Mouse (Mus musculus): ENCODE measurements around the gene Cdip1. TPM values are rescaled to one million over a fixed set of nuclear protein-coding genes. Genes with fewer than 3 reads are reported as not detected.
A peak's percentile ranks its signal among the peaks of the same experiment; 100 is the strongest.

Gene Cdip1
- polyA plus RNA-seq, 1 experiment from 2014 or later: 81.1 TPM

DNA sequence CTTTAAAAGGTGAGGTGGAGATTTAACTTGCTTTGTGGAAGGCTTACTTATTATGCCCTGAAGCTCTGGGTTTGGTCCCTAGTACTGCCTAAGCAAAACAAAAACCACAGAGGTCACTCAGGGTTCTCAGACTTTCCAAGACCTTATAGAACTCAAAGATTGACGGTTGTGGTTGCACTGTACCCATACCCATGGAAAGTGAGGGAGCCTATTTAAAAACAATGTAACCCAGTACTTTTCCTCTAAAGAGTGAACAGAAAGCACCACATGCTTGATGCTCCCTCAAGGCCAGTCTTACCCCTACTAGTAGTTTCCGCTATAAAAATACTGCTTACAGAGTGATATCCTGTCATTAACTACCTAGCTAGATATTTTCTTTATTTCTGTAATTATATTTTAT is 53.8 kb downstream of the Cdip1 start:
- no peak for DNase-seq (ENCODE audit: low spot score)
- peak overlapping the region; percentile 10; the same call in 1 of the 2 replicates for H3K27ac ChIP-seq

DNA sequence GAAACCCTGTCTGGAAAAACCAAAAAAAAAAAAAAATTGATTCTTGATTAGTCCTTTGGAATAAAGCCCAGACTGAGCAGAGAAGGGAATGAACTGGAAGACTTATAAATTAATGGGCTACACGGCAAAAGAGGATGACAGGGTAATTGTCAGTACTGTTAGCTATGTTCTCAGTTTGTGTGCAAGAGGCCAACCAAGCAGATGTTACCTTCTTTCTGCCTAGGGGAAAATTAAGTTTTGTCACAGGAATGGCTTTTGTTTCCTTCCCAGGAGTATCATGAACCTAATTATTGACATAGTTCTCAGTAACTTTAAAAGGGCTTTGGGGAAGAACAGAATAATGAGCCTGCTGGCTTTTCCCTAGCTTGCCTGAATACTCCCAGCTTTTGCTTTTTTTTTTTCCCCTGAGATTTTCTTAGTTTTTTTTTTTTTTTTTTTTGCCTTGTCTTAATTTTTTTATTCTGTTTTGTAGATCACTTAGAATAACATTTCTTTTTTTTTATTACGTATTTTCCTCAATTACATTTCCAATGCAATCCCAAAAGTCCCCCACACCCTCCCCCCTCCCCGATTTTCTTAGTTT is 59.2 kb downstream of the Cdip1 start:
- H3K9me3 ChIP-seq (replicated peaks; ENCODE audit: low read length): no peaks in the 10 kb centered on the region
- WGBS: 73% methylated on average over 3 of the region's 3 CpGs
- no peak overlapping the region for H3K4me2 ChIP-seq (ENCODE audit: low read length)
- no peak overlapping the region for H3K4me3 ChIP-seq (replicated peaks; ENCODE audit: low read depth, low read length)
- peaks cover 8% of the 10 kb centered on the region; the same call in 1 of the 2 replicates for H3K4me1 ChIP-seq (replicated peaks; ENCODE audit: insufficient read depth, low read length)
- no peaks in the 10 kb centered on the region for H3K27me3 ChIP-seq (ENCODE audit: insufficient read depth, low read length)
- no peaks in the 10 kb centered on the region for H3K36me3 ChIP-seq (ENCODE audit: insufficient read depth, low read length)
- ATAC-seq (replicated peaks; ENCODE audit: low FRiP score, low read depth) (no peak), DNase-seq (ENCODE audit: low spot score) (peak; percentile 29)
- H3K9ac ChIP-seq (ENCODE audit: low read depth, low read length): no peak overlapping the region
- TF ChIP-seq CTCF (IDR thresholded peaks at IDR 0.05; ENCODE audit: low read depth): no peak
- H3K27ac ChIP-seq: no peak overlapping the region

More for the DNA sequence above, 53.8 kb downstream of the Cdip1 start:
- WGBS: 62% methylated on average over 2 of the region's 2 CpGs
- H3K9me3 ChIP-seq (replicated peaks; ENCODE audit: low read length): no peaks in the 10 kb centered on the region
- no peaks in the 10 kb centered on the region for H3K36me3 ChIP-seq (ENCODE audit: insufficient read depth, low read length)
- H3K4me1 ChIP-seq (replicated peaks; ENCODE audit: insufficient read depth, low read length): peaks cover 9% of the 10 kb centered on the region; the same call in 1 of the 2 replicates
- no peak overlapping the region for H3K4me3 ChIP-seq (replicated peaks; ENCODE audit: low read depth, low read length)
- H3K27me3 ChIP-seq (ENCODE audit: insufficient read depth, low read length): no peaks in the 10 kb centered on the region
- ATAC-seq (replicated peaks; ENCODE audit: low FRiP score, low read depth): no peak
- H3K9ac ChIP-seq (ENCODE audit: low read depth, low read length): no peak overlapping the region
- no peak overlapping the region for H3K4me2 ChIP-seq (ENCODE audit: low read length)
- TF ChIP-seq CTCF (IDR thresholded peaks at IDR 0.05; ENCODE audit: low read depth): no peak

DNA sequence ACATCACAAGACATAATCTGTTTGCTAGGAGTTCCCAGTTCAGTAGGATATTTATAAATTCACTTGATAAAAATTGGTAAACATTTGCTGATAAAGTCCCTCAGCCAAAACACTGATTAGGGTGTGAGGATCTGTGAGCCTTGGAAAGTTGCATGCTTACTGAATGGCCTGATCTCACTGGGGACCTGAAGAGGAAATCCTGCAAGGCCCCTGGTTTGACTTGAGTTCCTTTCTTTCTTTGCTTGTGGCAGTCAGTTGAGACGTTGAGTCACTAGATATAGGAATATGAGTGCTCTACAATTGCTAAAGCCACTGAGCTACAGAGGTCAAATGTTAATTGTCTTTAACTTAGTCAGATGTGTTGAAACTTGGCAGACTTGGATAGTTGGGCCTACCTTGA is 62.1 kb downstream of the Cdip1 start:
- no peak for ATAC-seq (replicated peaks; ENCODE audit: low FRiP score, low read depth)
- TF ChIP-seq CTCF (IDR thresholded peaks at IDR 0.05; ENCODE audit: low read depth): no peak
- H3K4me3 ChIP-seq (replicated peaks; ENCODE audit: low read depth, low read length): no peak overlapping the region
- no peaks in the 10 kb centered on the region for H3K9me3 ChIP-seq (replicated peaks; ENCODE audit: low read length)
- H3K4me1 ChIP-seq (replicated peaks; ENCODE audit: insufficient read depth, low read length): 0 out of 2 replicates have a peak, but pooled peaks cover 4% of the 10 kb centered on the region
- no peak overlapping the region for H3K9ac ChIP-seq (ENCODE audit: low read depth, low read length)
- no peaks in the 10 kb centered on the region for H3K27me3 ChIP-seq (ENCODE audit: insufficient read depth, low read length)
- no peak overlapping the region for H3K4me2 ChIP-seq (ENCODE audit: low read length)
- H3K36me3 ChIP-seq (ENCODE audit: insufficient read depth, low read length): no peaks in the 10 kb centered on the region
- 38% methylated on average over 1 of the region's 1 CpGs for WGBS
- H3K27ac ChIP-seq: no peak overlapping the region
- DNase-seq (ENCODE audit: low spot score): no peak

DNA sequence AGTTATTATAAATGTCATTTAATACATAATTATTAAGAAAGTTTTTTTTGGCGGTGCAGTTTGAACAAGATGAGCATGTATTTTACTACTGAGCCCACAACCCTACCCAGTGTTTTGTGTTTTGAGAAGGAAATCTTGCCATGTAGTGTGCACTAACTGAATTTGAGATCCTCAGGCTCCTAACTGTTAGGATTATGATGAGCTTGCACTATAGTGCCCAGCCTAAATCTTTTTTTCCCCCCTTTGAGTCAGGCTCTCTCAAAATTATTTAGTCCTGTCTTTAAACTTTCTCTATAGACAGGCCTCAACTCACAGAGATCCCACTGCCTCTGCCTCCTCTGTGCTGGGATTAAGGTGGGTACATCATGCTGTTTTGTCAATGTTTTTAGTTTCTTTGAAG is 62.6 kb downstream of the Cdip1 start:
- 0 out of 2 replicates have a peak, but pooled peaks cover 4% of the 10 kb centered on the region for H3K4me1 ChIP-seq (replicated peaks; ENCODE audit: insufficient read depth, low read length)
- no peaks in the 10 kb centered on the region for H3K9me3 ChIP-seq (replicated peaks; ENCODE audit: low read length)
- no peak for TF ChIP-seq CTCF (IDR thresholded peaks at IDR 0.05; ENCODE audit: low read depth)
- H3K9ac ChIP-seq (ENCODE audit: low read depth, low read length): no peak overlapping the region
- no peaks in the 10 kb centered on the region for H3K27me3 ChIP-seq (ENCODE audit: insufficient read depth, low read length)
- ATAC-seq (replicated peaks; ENCODE audit: low FRiP score, low read depth) (no peak), DNase-seq (ENCODE audit: low spot score) (no peak)
- peak overlapping the region; percentile 77 for H3K4me2 ChIP-seq (ENCODE audit: low read length)
- H3K4me3 ChIP-seq (replicated peaks; ENCODE audit: low read depth, low read length): peak overlapping the region; percentile 78; the same call in 1 of the 2 replicates
- WGBS: 91% methylated on average over 1 of the region's 1 CpGs
- no peaks in the 10 kb centered on the region for H3K36me3 ChIP-seq (ENCODE audit: insufficient read depth, low read length)
- H3K27ac ChIP-seq: no peak overlapping the region

DNA sequence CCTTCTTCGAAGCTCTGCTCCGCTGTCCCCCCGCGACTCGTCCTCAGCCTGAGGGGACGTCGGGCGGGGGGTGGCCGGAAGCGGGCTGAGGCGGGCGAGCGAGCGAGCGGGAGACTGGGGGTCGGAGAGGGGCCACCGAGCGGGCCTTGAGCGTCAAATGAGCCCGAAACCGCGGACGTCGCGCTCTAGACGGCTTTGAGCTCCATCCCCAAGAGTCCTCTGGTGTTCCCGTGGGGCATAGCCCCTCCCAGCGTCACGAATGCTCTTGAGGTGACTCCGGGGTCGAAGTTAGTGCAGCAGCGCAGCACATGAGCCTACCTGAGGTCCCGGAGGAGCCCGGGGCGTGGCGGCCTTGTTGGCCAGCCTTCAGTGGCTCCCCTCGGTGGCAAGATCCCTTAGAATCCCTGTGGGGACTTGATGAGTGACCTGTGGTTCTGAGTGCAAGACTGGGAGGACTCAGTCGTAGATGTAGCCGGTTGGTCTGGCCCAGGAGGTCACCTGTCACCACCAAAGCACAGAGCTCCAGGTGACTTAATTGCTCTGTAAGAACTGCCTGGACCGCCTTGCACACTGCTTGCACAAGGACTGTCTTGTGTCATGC is 63.5 kb downstream of the Cdip1 start:
- ATAC-seq (replicated peaks; ENCODE audit: low FRiP score, low read depth): peak; percentile 78

DNA sequence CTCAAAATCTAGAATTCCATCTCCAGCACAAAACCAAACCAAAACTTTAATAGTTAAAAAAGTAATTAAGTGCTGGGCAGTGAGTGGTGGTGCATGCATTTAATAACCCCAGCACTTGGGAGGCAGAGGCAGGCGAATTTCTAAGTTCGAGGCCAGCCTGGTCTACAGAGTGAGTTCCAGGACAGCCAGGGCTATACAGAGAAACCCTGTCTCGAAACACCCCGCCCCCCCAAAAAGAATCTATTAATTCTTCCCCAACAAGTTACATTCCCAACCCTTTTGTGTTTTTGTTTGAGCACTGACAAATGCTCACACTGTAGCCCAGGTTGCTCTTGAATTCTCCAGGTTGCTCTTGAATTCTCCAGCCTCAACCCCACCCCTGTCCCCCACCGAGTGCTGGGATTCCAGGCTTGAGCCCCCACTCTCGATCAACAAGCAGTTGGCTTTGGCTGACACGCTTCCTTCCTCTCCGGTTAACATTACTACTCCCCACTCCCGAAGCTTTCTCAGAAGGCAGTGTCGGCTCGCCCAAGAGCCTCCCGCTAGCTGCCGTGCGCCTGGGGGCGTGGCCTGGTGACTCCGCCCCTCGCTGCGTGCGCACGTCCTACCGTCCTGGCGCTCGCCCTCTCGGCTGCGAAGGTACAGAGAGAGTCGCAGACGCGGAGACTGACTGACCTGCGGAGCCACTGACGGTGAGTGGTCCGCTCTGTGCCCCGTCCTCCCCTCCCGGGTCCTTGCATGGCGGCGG is 64.1 kb downstream of the Cdip1 start, which contains the start of gene Hmox2:
Gene Hmox2, plus strand, starts transcription at position 582 of the 748 bp plus-strand sequence.
- 0 out of 2 replicates have a peak, but pooled peaks cover 4% of the 10 kb centered on the region for H3K4me1 ChIP-seq (replicated peaks; ENCODE audit: insufficient read depth, low read length)
- WGBS: 5% methylated on average over 35 of the region's 35 CpGs
- H3K9ac ChIP-seq (ENCODE audit: low read depth, low read length): peak within 1 kb of the TSS; percentile 84
- H3K27ac ChIP-seq: peak within 1 kb of the TSS; percentile 86
- H3K27me3 ChIP-seq (ENCODE audit: insufficient read depth, low read length): no peaks in the 10 kb centered on the region
- no peak for TF ChIP-seq CTCF (IDR thresholded peaks at IDR 0.05; ENCODE audit: low read depth)
- H3K36me3 ChIP-seq (ENCODE audit: insufficient read depth, low read length): no peaks in the 10 kb centered on the region
- DNase-seq (ENCODE audit: low spot score) (peak; percentile 93), ATAC-seq (replicated peaks; ENCODE audit: low FRiP score, low read depth) (peak; percentile 93)
- H3K9me3 ChIP-seq (replicated peaks; ENCODE audit: low read length): no peaks in the 10 kb centered on the region
- H3K4me3 ChIP-seq (replicated peaks; ENCODE audit: low read depth, low read length): peak within 1 kb of the TSS; percentile 78
- H3K4me2 ChIP-seq (ENCODE audit: low read length): peak within 1 kb of the TSS; percentile 77

More for the DNA sequence above, 63.5 kb downstream of the Cdip1 start:
- Histone ChIP-seq H3K9me3 (replicated peaks; ENCODE audit: low read length) (no peaks in the 10 kb centered on the region), H3K9ac (ENCODE audit: low read depth, low read length) (peak overlapping the region; percentile 84), H3K4me1 (replicated peaks; ENCODE audit: insufficient read depth, low read length) (0 out of 2 replicates have a peak, but pooled peaks cover 4% of the 10 kb centered on the region), H3K4me2 (ENCODE audit: low read length) (peak overlapping the region; percentile 77), H3K4me3 (replicated peaks; ENCODE audit: low read depth, low read length) (peak overlapping the region; percentile 78), H3K27ac (peak overlapping the region; percentile 86), H3K27me3 (ENCODE audit: insufficient read depth, low read length) (no peaks in the 10 kb centered on the region), H3K36me3 (ENCODE audit: insufficient read depth, low read length) (no peaks in the 10 kb centered on the region)
- DNase-seq (ENCODE audit: low spot score): no peak
- TF ChIP-seq CTCF (IDR thresholded peaks at IDR 0.05; ENCODE audit: low read depth): no peak
- WGBS: 2% methylated on average over 40 of the region's 40 CpGs

All from kidney, postnatal 0 days (tissue).